Mouse (Mus musculus) heart, postnatal 0 days (tissue): Measurements from ENCODE around the gene Gm20503.

Experiments
- CTCF ChIP-seq: IDR thresholded peaks from 2 replicates; pipeline ENCODE4 v1.5.1; 2016; ENCODE audit warnings: antibody characterized with exemption, control low read depth, low read depth
- EP300 ChIP-seq: IDR thresholded peaks from 2 replicates; pipeline ENCODE4 v1.6.1; 2016; ENCODE audit warnings: antibody characterized with exemption, low read depth

DNA sequence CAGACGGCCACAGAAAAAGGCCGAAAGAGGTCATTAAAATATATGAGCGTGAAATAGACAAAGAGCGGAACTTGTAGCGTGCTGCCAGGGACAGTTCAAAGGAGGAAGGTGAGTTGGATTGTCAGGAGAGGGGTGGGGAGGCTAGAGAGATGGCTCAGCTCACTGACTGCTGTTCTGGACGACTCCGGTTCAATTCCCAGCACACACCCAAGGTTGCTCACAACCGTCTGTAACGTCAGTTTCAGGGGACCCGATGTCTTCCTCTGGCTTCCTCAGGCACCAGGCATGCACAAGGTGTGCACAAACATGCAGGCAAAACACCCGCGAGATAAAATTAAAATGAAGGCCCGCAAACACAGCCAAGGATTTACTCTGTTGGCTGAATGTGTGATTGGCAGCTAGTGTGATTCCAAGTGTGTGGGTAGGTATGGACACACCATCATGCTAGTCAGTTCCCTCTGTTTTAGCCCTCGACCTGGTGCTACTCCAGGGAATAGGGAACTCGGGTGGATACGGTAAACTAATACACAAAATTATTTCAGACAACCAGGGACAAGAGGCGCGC is 32.9 kb downstream of the Gm20503 start:
- TF ChIP-seq CTCF = no peak
- no peak for TF ChIP-seq EP300
